Mouse (Mus musculus): Measurements from ENCODE around the gene 1700029I15Rik. TPM values are rescaled to one million over a fixed set of nuclear protein-coding genes. Genes with fewer than 3 reads are reported as not detected.

1700029I15Rik gene
- total RNA-seq, 1 experiment: 1.3 TPM

DNA sequence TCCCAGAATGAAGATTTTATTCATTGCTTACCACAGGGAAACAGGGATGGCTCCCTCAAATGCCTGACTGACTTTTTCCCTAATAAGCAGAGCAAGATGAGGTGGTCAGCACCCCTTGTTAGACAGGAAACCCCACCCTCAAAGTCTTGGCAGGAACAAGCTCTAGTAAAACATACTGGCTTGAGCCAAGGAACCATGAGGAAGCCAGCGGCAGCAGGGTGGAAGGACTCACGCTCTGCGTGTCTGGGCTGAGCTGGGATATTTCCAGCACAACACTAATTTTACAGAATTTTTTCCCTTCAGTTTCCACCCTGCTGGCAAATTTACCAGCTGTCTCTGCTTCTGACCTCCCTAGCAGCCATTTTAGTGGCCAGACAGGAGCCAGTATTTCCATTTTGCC lies 44.1 kb downstream of the 1700029I15Rik start:
- in situ Hi-C loops (cut with MboI; ENCODE audit: low sequenced_read_pairs in 2 of 2, unreplicated experiment in 2 of 2): no loop called here
- peaks cover 18 to 42% of the 10 kb centered on the region in 2 experiments for H3K4me1 ChIP-seq (ENCODE audit: control insufficient read depth in 2 of 2, insufficient read depth in 2 of 2, low read length in 2 of 2, poor library complexity in 1 of 2)
- TF ChIP-seq ZC3H11A (IDR thresholded peaks at IDR 0.05; ENCODE audit: borderline replicate concordance, low read depth, low read length) (no peak), MAFK (IDR thresholded peaks at IDR 0.05; ENCODE audit: insufficient read depth, low read depth, low read length) (no peak), HCFC1 (IDR thresholded peaks at IDR 0.05; ENCODE audit: borderline replicate concordance, insufficient read depth, low read length) (no peak), ZNF384 (IDR thresholded peaks at IDR 0.05; ENCODE audit: low read depth, low read length) (no peak), CHD2 (IDR thresholded peaks at IDR 0.05; ENCODE audit: low read depth, low read length) (no peak)
- H3K36me3 ChIP-seq (ENCODE audit: control insufficient read depth, insufficient read depth, low read length, poor library complexity, severe bottlenecking): peaks cover 14% of the 10 kb centered on the region
- H3K27ac ChIP-seq (ENCODE audit: insufficient read depth, low read depth, low read length, poor library complexity, severe bottlenecking): no peak overlapping the region
- no peak overlapping the region for H3K9ac ChIP-seq (ENCODE audit: insufficient read depth, low read depth, low read length, poor library complexity, severe bottlenecking)
- H3K9me3 ChIP-seq (ENCODE audit: control insufficient read depth, insufficient read depth, low read depth, low read length): no peaks in the 10 kb centered on the region
- no peak overlapping the region for H3K4me3 ChIP-seq (ENCODE audit: insufficient read depth in 1 of 2, low read depth in 1 of 2, low read length in 2 of 2, poor library complexity in 1 of 2, severe bottlenecking in 1 of 2)
- DNase-seq (ENCODE audit: low read depth, low spot score): no peak

DNA sequence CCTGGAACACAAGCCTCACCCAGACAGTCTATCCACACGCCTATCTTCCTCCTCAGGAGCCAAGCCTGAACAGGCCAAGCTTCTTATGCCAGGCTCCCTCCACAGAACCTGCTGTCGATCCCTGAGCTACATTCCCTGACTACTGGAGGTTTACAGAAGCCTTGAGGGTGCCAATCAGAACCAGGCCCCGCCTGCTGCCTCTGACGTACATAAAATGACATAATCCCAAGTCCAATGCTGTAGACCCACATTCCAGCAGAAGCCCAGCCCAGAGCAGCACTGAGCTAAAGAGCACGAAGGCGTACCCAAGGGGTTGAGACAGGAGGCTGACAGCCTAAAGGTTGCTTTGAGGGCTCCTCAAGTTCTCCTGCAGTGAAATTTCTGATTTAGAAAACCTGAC lies 45.5 kb downstream of the 1700029I15Rik start:
- TF ChIP-seq HCFC1 (IDR thresholded peaks at IDR 0.05; ENCODE audit: borderline replicate concordance, insufficient read depth, low read length) (no peak), MAFK (IDR thresholded peaks at IDR 0.05; ENCODE audit: insufficient read depth, low read depth, low read length) (no peak), ZNF384 (IDR thresholded peaks at IDR 0.05; ENCODE audit: low read depth, low read length) (no peak), CHD2 (IDR thresholded peaks at IDR 0.05; ENCODE audit: low read depth, low read length) (no peak), ZC3H11A (IDR thresholded peaks at IDR 0.05; ENCODE audit: borderline replicate concordance, low read depth, low read length) (no peak)
- no peak overlapping the region for H3K27ac ChIP-seq (ENCODE audit: insufficient read depth, low read depth, low read length, poor library complexity, severe bottlenecking)
- in situ Hi-C loops (cut with MboI; ENCODE audit: low sequenced_read_pairs in 2 of 2, unreplicated experiment in 2 of 2): no loop called here

DNA sequence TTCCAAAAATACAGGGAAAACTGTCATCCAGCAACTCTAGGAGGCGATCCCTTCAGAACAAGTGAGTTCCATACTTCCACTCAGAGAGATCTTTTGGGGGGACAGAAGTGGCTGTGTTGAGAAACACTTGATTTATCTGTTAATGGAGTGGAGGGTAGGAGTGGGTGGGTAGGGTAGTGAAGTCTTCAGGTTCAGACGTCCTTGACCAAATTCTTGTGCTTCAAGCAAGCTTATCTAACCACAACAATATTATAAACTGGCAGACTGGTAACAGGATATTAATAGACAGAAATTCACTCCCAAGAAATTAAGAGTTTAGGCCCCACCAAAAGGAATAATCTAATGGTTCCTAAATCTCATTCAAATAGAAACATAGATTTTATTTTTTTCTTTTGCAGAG lies 47.8 kb downstream of the 1700029I15Rik start:
- H3K4me1 ChIP-seq (ENCODE audit: control insufficient read depth in 2 of 2, insufficient read depth in 2 of 2, low read length in 2 of 2, poor library complexity in 1 of 2): peaks cover 19 to 30% of the 10 kb centered on the region in 2 experiments
- in situ Hi-C loops (cut with MboI; ENCODE audit: low sequenced_read_pairs in 2 of 2, unreplicated experiment in 2 of 2): loop anchor here in 1 of 2 experiments (10.0 kb wide), 1 partner anchor 465 kb away; no protein-coding TSS in a partner anchor

More for the DNA sequence above, 45.5 kb downstream of the 1700029I15Rik start:
- Histone ChIP-seq H3K9ac (ENCODE audit: insufficient read depth, low read depth, low read length, poor library complexity, severe bottlenecking) (no peak overlapping the region), H3K36me3 (ENCODE audit: control insufficient read depth, insufficient read depth, low read length, poor library complexity, severe bottlenecking) (peaks cover 4% of the 10 kb centered on the region; the same call in 1 of the 2 replicates), H3K4me3 (ENCODE audit: insufficient read depth in 1 of 2, low read depth in 1 of 2, low read length in 2 of 2, poor library complexity in 1 of 2, severe bottlenecking in 1 of 2) (no peak overlapping the region), H3K9me3 (ENCODE audit: control insufficient read depth, insufficient read depth, low read depth, low read length) (no peaks in the 10 kb centered on the region), H3K4me1 (ENCODE audit: control insufficient read depth in 2 of 2, insufficient read depth in 2 of 2, low read length in 2 of 2, poor library complexity in 1 of 2) (peaks cover 18 to 45% of the 10 kb centered on the region in 2 experiments)
- DNase-seq (ENCODE audit: low read depth, low spot score): no peak

DNA sequence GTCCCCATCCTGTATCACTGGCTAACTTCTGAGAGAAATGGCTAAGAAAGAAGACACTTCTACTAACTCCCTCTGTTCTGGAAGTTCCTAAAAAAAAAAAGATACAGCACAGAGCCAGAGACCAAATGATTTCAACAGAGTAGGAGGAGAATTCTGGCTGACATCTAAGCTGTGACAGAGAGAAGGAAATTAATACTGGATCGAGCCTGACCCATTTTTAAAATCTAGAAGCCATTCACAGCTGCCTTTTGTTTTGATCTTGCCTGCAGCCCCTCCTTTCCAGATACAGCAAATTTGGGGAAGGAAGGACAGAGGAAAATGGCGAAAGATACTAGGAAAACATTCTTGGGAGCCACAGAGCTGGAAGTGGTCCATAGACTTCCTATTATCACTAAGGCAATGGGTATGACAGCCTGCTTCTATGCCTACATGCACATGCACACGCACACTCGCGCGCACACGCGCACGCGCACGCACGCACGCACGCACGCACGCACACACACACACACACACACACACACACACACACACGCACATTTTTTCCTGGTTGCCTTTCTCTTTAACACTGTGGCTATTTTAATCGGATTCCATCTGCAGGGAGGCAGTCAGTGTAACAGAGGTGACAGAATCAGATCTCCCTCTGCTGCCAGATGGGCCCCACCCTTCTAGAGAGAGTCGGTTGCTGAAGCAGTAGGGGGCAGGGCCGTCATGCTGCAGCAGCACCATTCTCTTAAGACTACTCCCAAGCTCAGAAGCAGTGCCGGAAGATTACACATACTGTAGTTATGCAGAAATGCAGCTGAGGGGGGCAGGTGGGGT lies 48.6 kb downstream of the 1700029I15Rik start:
- H3K4me1 ChIP-seq (ENCODE audit: control insufficient read depth in 2 of 2, insufficient read depth in 2 of 2, low read length in 2 of 2, poor library complexity in 1 of 2): peaks cover 13 to 25% of the 10 kb centered on the region in 2 experiments

More for the DNA sequence above, 47.8 kb downstream of the 1700029I15Rik start:
- Histone ChIP-seq H3K36me3 (ENCODE audit: control insufficient read depth, insufficient read depth, low read length, poor library complexity, severe bottlenecking) (peaks cover 4% of the 10 kb centered on the region; the same call in 1 of the 2 replicates), H3K27ac (ENCODE audit: insufficient read depth, low read depth, low read length, poor library complexity, severe bottlenecking) (no peak overlapping the region), H3K4me3 (ENCODE audit: insufficient read depth in 1 of 2, low read depth in 1 of 2, low read length in 2 of 2, poor library complexity in 1 of 2, severe bottlenecking in 1 of 2) (no peak overlapping the region), H3K9ac (ENCODE audit: insufficient read depth, low read depth, low read length, poor library complexity, severe bottlenecking) (no peak overlapping the region), H3K9me3 (ENCODE audit: control insufficient read depth, insufficient read depth, low read depth, low read length) (no peaks in the 10 kb centered on the region)
- TF ChIP-seq ZC3H11A (IDR thresholded peaks at IDR 0.05; ENCODE audit: borderline replicate concordance, low read depth, low read length) (no peak), CHD2 (IDR thresholded peaks at IDR 0.05; ENCODE audit: low read depth, low read length) (no peak), ZNF384 (IDR thresholded peaks at IDR 0.05; ENCODE audit: low read depth, low read length) (no peak), HCFC1 (IDR thresholded peaks at IDR 0.05; ENCODE audit: borderline replicate concordance, insufficient read depth, low read length) (no peak), MAFK (IDR thresholded peaks at IDR 0.05; ENCODE audit: insufficient read depth, low read depth, low read length) (no peak)
- DNase-seq (ENCODE audit: low read depth, low spot score): no peak

More for the DNA sequence above, 48.6 kb downstream of the 1700029I15Rik start:
- H3K27ac ChIP-seq (ENCODE audit: insufficient read depth, low read depth, low read length, poor library complexity, severe bottlenecking): no peak overlapping the region
- H3K4me3 ChIP-seq (ENCODE audit: insufficient read depth in 1 of 2, low read depth in 1 of 2, low read length in 2 of 2, poor library complexity in 1 of 2, severe bottlenecking in 1 of 2): peak overlapping the region; percentile 39 to 48
- in situ Hi-C loops (cut with MboI; ENCODE audit: low sequenced_read_pairs in 2 of 2, unreplicated experiment in 2 of 2): loop anchor here in 1 of 2 experiments (10.0 kb wide), 1 partner anchor 466 kb away; no protein-coding TSS in a partner anchor
- no peak for DNase-seq (ENCODE audit: low read depth, low spot score)
- TF ChIP-seq MAFK (IDR thresholded peaks at IDR 0.05; ENCODE audit: insufficient read depth, low read depth, low read length) (no peak), ZC3H11A (IDR thresholded peaks at IDR 0.05; ENCODE audit: borderline replicate concordance, low read depth, low read length) (no peak), ZNF384 (IDR thresholded peaks at IDR 0.05; ENCODE audit: low read depth, low read length) (no peak), HCFC1 (IDR thresholded peaks at IDR 0.05; ENCODE audit: borderline replicate concordance, insufficient read depth, low read length) (no peak), CHD2 (IDR thresholded peaks at IDR 0.05; ENCODE audit: low read depth, low read length) (no peak)
- H3K9me3 ChIP-seq (ENCODE audit: control insufficient read depth, insufficient read depth, low read depth, low read length): no peaks in the 10 kb centered on the region
- H3K9ac ChIP-seq (ENCODE audit: insufficient read depth, low read depth, low read length, poor library complexity, severe bottlenecking): peak overlapping the region; percentile 13; the same call in 1 of the 2 replicates
- 0 out of 2 replicates have a peak, but pooled peaks cover 1% of the 10 kb centered on the region for H3K36me3 ChIP-seq (ENCODE audit: control insufficient read depth, insufficient read depth, low read length, poor library complexity, severe bottlenecking)
